Mouse (Mus musculus): ENCODE measurements around the gene Zfp978.
"Not testable (repeated sequence)": the region's sequence is repeated elsewhere in the genome, so short reads cannot be mapped to it uniquely, and the experiment has no call there.

Gene Zfp978

GRCm38 (mm10) chr4:147350541-147350940, 10.6 kb upstream of the Zfp978 start:
- not testable (repeated sequence) for DNase-seq (ENCODE audit: low read depth, low spot score)

DNA sequence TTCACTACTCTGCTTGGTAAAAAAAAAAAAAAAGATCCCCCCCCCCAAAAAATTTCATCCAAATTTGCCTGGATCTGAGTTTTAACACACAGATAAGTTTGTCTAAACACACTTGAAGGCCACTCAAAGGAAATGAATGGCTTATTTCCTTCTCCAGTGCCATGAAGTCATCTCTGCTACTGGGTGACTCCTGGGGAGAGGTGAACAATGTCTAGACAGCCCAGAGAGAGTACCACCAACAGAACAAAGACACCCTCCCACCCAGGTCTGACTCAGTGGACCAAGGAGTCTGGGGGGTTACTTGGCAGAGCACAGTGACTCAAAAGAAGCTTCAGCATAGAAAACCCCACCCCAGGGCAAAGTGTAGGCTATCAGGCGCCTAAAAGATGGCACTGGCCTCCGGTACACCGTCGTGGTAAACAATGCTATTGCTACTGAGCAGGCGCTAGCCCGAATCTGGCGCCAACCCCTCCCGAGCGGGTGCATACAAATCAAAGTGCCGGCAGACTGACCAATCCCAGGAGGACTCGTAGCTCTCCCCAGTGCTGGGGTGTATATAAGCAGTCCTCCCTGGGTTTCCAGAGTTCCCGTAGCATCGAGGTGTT, 9.6 kb upstream of the Zfp978 start:
- not testable (repeated sequence) for DNase-seq (ENCODE audit: low read depth, low spot score)

- not testable (repeated sequence) for DNase-seq (ENCODE audit: low read depth, low spot score)
These were observed 7.5 kb upstream of the Zfp978 start for GRCm38 (mm10) chr4:147353626-147354025.

DNA sequence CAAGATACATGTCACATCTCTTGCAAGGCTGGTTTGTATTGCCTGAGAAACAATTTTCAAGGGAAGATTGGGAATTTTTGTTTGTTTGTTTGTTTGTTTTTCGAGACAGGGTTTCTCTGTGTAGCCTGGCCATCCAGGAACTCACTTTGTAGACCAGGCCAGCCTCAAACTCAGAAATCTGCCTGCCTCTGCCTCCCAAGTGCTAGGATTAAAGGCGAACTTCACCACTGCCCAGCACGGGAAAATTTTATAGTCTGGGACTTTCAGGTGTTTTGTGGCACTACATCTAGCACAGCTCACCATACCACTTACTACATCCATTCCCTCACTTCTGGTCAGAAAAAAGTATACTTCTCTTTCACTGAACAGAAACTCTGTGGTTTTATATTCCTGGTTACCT, 5.1 kb upstream of the Zfp978 start:
- not testable (repeated sequence) for DNase-seq (ENCODE audit: low read depth, low spot score)

DNA sequence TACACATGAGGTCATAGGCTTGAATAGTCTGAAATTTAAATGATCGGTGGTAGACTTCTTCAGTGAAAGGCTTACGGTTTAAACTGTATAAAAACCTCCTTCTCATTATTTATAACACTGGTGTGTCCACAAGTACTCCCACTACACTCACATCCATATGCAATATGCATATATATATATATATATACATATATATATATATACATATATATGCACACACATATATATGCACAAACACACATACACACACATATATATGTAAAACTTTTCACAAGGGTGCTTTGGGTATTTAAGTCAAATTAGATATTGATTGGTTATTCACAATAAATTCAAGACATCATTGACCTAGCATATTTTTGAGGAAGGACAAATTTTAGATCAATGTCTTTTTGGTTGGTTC, 3.9 kb upstream of the Zfp978 start:
- not testable (repeated sequence) for DNase-seq (ENCODE audit: low read depth, low spot score)

DNA sequence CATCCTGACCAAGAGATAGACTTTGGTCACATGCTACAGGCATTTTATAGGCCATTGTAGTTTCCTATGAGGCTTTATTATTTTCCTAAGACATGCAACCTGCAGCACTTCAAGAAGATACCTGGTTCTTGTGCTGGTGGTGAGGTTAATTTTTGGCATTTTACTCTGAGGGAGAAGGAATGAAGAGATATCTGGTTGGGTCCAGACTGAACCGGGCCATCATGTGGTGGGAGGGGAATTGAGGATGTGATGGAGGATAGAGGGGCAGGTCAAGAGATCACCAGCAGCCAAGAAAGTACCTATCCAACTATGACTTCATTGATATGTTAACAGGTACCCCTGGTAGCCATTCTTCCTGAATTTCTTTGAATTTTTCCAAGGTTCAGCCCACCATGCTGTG, 769 bp downstream of the Zfp978 start:
- DNase-seq (ENCODE audit: low read depth, low spot score), result not testable (repeated sequence)

- not testable (repeated sequence) for DNase-seq (ENCODE audit: low read depth, low spot score)
These were observed 8.5 kb downstream of the Zfp978 start for GRCm38 (mm10) chr4:147369564-147369963.

GRCm38 (mm10) chr4:147383199-147383598, 22.1 kb downstream of the Zfp978 start:
- not testable (repeated sequence) for DNase-seq (ENCODE audit: low read depth, low spot score)

DNA sequence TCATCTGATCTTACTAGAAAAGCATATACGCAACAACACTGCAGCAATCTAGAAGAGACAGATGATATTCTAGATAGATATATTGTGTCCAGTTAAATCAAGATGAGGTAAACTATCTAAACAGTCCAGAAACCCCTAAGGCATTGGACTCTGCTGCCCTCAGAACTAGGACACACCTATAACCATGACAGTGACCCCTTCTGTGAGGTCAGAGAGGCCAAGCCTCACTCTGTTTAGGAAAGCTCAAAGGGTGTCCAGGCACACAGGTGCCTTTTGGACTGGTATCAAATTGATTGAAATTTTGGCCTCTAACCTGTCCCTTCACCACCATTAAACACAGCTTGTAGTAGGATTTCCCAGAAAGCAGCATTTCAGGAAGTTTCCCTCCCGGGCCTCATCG, 36.1 kb downstream of the Zfp978 start:
- DNase-seq (ENCODE audit: low read depth, low spot score), result not testable (repeated sequence)

DNA sequence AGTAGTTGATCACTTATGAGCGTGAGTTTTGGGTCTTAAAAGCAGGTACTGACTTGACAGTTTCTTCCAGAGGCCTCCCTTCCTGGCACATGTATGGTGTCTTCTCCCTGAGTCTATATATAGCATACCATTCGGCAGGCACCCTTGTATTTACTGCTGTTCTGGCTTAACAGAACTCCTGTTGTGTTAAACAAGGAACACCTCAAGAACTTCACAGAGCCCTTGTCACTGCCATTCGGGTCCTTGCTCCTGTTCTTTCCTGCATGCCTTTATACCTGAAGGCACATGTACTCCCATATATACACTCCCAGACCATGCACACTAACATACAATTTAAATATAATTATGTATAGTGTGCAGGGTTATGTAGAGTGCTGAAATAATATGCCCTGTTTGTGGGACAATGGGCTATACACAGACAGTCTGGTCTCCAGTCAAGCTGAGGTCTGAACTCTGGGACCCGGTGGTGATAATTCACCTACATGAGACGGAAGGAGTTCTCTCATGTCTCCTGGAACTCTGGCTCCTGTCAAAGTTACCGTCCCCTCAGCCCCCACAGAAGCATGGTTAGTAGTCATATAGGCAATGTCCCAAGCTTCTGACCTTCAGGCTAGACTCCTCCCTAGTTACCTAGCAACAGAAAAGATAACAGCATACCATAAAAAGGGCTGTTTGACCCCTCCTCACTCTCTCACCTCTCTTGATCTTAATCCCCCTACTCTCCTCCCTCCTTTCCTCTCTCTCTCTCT, 37.0 kb downstream of the Zfp978 start:
- DNase-seq (ENCODE audit: low read depth, low spot score), result not testable (repeated sequence)

- DNase-seq (ENCODE audit: low read depth, low spot score), result not testable (repeated sequence)
These were observed 37.6 kb downstream of the Zfp978 start for GRCm38 (mm10) chr4:147398741-147399140.

GRCm38 (mm10) chr4:147399505-147399904, 38.4 kb downstream of the Zfp978 start:
- DNase-seq (ENCODE audit: low read depth, low spot score), result not testable (repeated sequence)

- not testable (repeated sequence) for DNase-seq (ENCODE audit: low read depth, low spot score)
These were observed 39.1 kb downstream of the Zfp978 start for GRCm38 (mm10) chr4:147400031-147400847.

GRCm38 (mm10) chr4:147400848-147401715, 40.0 kb downstream of the Zfp978 start:
- DNase-seq (ENCODE audit: low read depth, low spot score), result not testable (repeated sequence)

- DNase-seq (ENCODE audit: low read depth, low spot score), result not testable (repeated sequence)
These were observed 40.8 kb downstream of the Zfp978 start for GRCm38 (mm10) chr4:147401736-147402506.

GRCm38 (mm10) chr4:147402507-147402890, 41.4 kb downstream of the Zfp978 start:
- DNase-seq (ENCODE audit: low read depth, low spot score), result not testable (repeated sequence)

GRCm38 (mm10) chr4:147403509-147403908, 42.4 kb downstream of the Zfp978 start:
- DNase-seq (ENCODE audit: low read depth, low spot score), result not testable (repeated sequence)

DNA sequence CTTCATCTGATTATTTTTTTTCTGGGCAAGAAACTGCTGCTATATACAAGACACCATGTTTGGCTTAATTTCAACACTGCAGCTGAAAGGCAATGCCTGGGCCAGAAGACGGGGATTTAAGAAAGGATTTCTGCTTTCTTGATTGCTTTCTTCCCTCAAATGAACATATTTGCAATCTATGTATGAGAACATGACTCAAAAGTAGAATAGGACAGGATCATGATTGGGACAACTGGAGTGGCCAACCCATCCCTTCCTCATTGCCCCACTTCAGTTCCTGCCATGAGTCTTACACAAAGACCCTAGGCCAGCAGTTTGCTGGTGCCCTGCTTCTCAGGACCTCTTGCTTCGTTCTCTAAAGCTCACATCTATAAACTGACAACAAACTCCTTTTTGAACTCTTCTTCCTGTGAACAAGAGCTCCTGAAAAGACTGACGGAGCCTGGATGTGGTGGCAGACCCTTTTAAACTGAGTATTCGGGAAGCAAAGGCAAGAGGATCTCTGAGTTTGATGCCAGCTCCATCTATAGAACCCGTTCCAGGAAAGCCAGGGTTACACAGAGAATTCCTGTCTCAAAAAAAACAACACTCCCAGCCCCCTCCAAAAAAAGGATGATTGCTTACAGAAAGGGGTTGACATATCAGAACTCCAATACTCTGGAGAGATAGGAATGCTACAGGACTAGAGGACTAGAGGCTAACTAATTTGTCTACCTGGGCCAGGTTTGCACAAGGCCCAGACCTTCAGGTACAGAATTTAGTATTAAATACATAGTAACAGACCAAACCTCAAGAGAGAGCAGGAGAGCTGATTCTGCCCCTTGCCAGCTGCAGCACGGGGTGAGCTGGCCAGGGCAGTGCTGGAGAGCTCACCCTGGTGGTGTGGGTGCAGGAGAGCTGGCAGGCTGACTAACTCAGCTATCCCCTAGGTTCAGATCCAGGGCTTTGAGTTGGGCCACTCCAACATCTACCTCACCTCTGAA, 43.1 kb downstream of the Zfp978 start:
- not testable (repeated sequence) for DNase-seq (ENCODE audit: low read depth, low spot score)
